Mouse (Mus musculus): Measurements from ENCODE around the gene Plk2. TPM values are rescaled to one million over a fixed set of nuclear protein-coding genes. Genes with fewer than 3 reads are reported as not detected.
"Not testable (repeated sequence)": the region's sequence is repeated elsewhere in the genome, so short reads cannot be mapped to it uniquely, and the experiment has no call there.

Plk2 gene
- 0.05 TPM in 1 of 2 replicates, not detected in the other for polyA plus RNA-seq (2012)

DNA sequence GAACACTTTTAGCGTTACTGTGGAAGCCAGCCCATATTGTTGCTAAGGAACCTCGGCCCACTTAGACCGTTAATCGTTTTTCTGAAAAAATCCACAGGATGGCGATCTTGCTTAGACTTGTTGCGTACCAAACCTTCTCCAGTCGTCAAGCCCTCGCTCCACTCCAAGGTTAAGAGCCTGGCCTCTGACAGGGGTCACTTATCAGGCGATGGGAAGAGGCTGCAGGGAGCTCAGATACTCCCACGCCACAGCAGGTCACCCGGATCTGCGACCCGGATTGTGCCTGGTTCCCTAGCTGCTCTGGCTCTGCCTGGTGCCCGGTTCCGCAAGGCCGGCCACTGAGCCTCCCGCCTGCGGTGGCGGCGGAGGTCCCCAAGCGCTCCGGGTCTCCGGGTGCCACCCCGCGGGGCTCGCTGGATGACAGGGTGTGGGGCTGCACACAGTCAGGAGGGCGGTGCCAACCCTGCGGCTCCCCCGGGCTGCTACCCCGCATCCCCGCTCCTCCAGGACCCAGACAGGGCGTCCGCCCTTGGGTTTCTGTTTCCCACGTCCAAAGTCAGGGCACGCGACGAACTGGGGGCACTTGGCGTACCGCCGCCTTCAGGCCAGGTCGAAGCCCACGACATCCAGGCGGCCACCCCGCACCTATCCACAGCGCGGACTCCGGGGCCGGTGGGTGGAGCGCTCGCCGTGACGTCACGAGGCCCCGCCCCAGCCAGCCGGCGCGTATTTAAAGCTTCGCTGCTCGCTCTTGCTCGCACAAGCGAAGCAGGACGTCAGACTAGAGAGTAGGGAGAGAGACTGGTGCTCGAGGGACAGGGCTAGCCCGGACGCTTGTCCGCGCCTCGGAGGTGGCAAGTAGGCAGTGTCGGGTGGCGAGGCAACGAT, at the start of gene Plk2:
TSS of gene Plk2 (plus strand) at position 756 of the 888 bp plus-strand sequence.
- Histone ChIP-seq H3K27me3 (ENCODE audit: control insufficient read depth) (peaks cover 40% of the 10 kb centered on the region), H3K4me1 (ENCODE audit: control insufficient read depth) (peaks cover 13% of the 10 kb centered on the region), H3K9me3 (ENCODE audit: control insufficient read depth, low read length) (peaks cover 2% of the 10 kb centered on the region; the same call in 1 of the 2 replicates), H3K4me3 (replicated peaks) (peak within 1 kb of the TSS; percentile 59), H3K36me3 (ENCODE audit: control insufficient read depth) (no peaks in the 10 kb centered on the region; the same call in 1 of the 2 replicates)
- TF ChIP-seq TAL1 (IDR thresholded peaks at IDR 0.05; ENCODE audit: low read length) (no peak), GATA1 (IDR thresholded peaks at IDR 0.05; ENCODE audit: low read length) (no peak)

DNA sequence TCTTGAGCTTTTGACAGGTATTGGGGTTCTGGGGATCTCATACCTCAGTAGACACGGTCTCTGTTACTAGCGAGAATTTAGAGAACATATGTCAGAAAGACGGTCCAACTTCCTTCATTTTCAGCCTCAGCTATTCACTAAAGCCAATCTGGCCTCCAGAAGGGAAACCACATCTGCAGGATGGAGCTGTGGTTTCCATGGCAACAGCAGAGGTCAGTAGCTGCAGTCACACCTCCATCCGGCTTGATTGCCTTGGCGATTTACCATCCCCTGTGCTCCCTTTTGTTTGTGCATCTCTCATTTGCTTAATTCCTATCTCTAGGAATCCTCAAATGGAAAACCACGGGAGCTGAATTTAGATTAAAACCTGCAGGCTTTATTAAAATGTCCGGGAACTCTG, 48.1 kb upstream of the Plk2 start:
- H3K4me1 ChIP-seq (ENCODE audit: control insufficient read depth), result peaks cover 7% of the 10 kb centered on the region; the same call in 1 of the 2 replicates
- no peaks in the 10 kb centered on the region for H3K27me3 ChIP-seq (ENCODE audit: control insufficient read depth)
- H3K36me3 ChIP-seq (ENCODE audit: control insufficient read depth), result no peaks in the 10 kb centered on the region
- no peaks in the 10 kb centered on the region; the same call in 1 of the 2 replicates for H3K9me3 ChIP-seq (ENCODE audit: control insufficient read depth, low read length)
- H3K4me3 ChIP-seq (replicated peaks), result no peak overlapping the region
- TF ChIP-seq GATA1 (IDR thresholded peaks at IDR 0.05; ENCODE audit: low read length) (no peak), TAL1 (IDR thresholded peaks at IDR 0.05; ENCODE audit: low read length) (no peak)

DNA sequence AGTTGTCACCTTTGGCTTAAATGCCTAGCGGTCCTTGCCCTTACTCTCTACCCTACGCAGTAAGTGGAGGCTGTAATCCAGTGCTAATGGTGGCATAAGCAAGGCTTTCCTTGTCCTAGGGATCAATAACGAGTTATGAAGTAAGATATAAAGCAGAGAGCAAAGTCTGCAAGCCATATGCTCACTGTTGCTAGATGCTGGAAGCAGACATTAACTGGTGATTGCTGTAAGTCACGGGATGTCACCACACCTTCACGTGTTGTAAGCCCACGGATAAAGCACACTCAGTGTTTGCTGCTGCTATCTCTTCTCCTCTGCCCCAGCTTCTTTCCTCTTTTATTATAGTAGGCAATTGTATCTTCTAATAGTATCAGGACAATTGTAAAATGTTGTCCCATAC, 43.8 kb upstream of the Plk2 start:
- H3K4me3 ChIP-seq (replicated peaks), result no peak overlapping the region
- peaks cover 2% of the 10 kb centered on the region; the same call in 1 of the 2 replicates for H3K9me3 ChIP-seq (ENCODE audit: control insufficient read depth, low read length)
- TF ChIP-seq GATA1 (IDR thresholded peaks at IDR 0.05; ENCODE audit: low read length), result no peak
- no peak for TF ChIP-seq TAL1 (IDR thresholded peaks at IDR 0.05; ENCODE audit: low read length)
- H3K36me3 ChIP-seq (ENCODE audit: control insufficient read depth), result no peaks in the 10 kb centered on the region
- H3K27me3 ChIP-seq (ENCODE audit: control insufficient read depth), result no peaks in the 10 kb centered on the region
- peaks cover 7% of the 10 kb centered on the region; the same call in 1 of the 2 replicates for H3K4me1 ChIP-seq (ENCODE audit: control insufficient read depth)

DNA sequence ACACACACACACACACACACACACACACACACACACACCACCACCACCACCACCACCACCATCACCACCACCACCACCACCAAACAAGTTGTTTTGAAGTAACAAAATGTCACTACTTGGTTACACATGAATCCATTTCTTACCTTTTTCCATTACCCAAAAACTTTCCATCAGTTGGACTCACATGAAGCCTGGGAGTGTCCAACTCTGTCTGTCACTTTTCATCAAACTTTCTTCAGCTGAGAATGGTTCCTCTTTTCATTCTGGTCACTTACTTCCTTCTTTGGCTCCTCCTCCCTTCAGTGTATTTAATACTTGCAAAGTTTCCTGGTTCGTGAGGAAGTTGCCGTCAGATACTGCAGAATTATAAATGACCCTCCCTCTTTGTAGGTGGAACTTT, 37.9 kb upstream of the Plk2 start, which contains the start of gene Gapt:
TSS of gene Gapt (minus strand) at position 259 of the 400 bp plus-strand sequence.
- H3K9me3 ChIP-seq (ENCODE audit: control insufficient read depth, low read length), result peaks cover 2% of the 10 kb centered on the region; the same call in 1 of the 2 replicates
- H3K4me1 ChIP-seq (ENCODE audit: control insufficient read depth), result no peaks in the 10 kb centered on the region
- no peak for TF ChIP-seq GATA1 (IDR thresholded peaks at IDR 0.05; ENCODE audit: low read length)
- TF ChIP-seq TAL1 (IDR thresholded peaks at IDR 0.05; ENCODE audit: low read length), result no peak
- H3K27me3 ChIP-seq (ENCODE audit: control insufficient read depth), result no peaks in the 10 kb centered on the region
- no peak within 1 kb of the TSS for H3K4me3 ChIP-seq (replicated peaks)
- H3K36me3 ChIP-seq (ENCODE audit: control insufficient read depth), result no peaks in the 10 kb centered on the region

DNA sequence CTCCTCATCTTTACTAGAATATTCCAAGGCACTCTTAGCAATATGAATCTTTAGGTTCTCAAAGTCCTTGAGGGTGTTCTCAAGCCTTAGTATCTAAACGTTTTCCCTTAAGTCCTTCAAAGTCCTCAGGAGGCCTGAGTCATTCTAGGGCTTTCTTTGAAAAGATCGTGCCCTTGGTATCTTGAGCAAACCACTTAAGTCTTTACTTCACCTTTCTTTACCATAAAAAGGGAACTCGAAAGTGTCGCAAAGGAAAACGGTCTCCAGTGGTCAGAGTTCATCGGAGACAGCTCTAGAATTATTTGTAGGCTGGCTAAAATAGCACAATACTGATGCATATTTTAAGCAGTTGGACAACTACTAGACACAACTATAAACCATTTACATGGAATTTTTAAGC, 31.1 kb upstream of the Plk2 start:
- Histone ChIP-seq H3K4me1 (ENCODE audit: control insufficient read depth) (peaks cover 11% of the 10 kb centered on the region), H3K9me3 (ENCODE audit: control insufficient read depth, low read length) (peaks cover under 1% of the 10 kb centered on the region; the same call in 1 of the 2 replicates), H3K27me3 (ENCODE audit: control insufficient read depth) (no peaks in the 10 kb centered on the region), H3K36me3 (ENCODE audit: control insufficient read depth) (no peaks in the 10 kb centered on the region), H3K4me3 (replicated peaks) (no peak overlapping the region)
- TF ChIP-seq TAL1 (IDR thresholded peaks at IDR 0.05; ENCODE audit: low read length) (no peak), GATA1 (IDR thresholded peaks at IDR 0.05; ENCODE audit: low read length) (no peak)

DNA sequence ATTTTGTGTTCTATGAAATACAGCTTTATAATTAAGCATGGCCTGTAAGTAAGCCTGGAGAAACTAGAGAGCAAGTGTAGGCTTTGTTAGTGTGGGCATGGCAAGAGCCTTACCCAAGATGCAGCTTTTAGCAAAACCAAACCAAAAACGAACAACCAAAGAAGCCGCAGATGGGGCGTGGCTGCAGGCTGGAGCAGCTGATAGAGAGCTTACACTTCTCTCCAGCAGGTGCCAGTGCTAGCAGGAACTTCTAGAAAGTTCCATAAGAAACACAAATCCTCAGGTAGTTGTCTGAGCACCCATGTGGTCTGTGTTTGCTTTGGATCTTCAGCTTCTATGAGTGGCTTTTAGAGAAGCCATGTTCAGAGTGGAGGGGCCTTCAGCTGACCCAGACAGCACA, 28.4 kb upstream of the Plk2 start:
- Histone ChIP-seq H3K27me3 (ENCODE audit: control insufficient read depth) (no peaks in the 10 kb centered on the region), H3K4me1 (ENCODE audit: control insufficient read depth) (peaks cover 11% of the 10 kb centered on the region), H3K4me3 (replicated peaks) (no peak overlapping the region), H3K36me3 (ENCODE audit: control insufficient read depth) (no peaks in the 10 kb centered on the region), H3K9me3 (ENCODE audit: control insufficient read depth, low read length) (peaks cover 10% of the 10 kb centered on the region)
- TF ChIP-seq TAL1 (IDR thresholded peaks at IDR 0.05; ENCODE audit: low read length), result no peak
- TF ChIP-seq GATA1 (IDR thresholded peaks at IDR 0.05; ENCODE audit: low read length), result no peak

DNA sequence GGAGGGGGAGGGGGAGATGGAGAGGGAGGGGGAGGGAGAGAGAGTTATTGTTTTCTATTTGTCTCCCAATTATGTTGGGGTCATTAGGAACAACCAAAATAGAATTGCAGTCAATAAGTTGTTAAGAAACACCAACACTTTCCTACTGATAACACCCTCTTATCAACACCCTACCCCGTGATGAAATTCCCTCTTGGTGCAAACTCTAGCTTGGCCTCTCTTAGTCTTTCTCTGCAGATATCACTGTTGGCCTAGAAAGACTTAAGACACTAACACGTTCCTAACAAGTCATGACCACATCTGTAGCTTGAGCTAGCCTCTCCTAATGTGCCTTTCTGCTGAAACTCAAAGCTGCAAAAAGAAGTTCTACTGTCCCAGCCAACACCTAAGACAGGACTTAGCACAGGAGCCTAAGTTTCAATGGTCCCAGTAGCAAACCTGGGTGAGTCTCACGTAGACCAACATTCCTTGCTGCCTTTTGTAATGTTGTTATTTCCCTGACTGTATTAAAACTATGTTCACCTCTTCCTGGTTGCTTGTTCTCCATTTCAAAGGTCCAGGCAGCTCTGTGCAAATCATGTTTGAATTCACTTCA, 26.8 kb upstream of the Plk2 start:
- H3K27me3 ChIP-seq (ENCODE audit: control insufficient read depth), result no peaks in the 10 kb centered on the region
- peaks cover 11% of the 10 kb centered on the region for H3K4me1 ChIP-seq (ENCODE audit: control insufficient read depth)

DNA sequence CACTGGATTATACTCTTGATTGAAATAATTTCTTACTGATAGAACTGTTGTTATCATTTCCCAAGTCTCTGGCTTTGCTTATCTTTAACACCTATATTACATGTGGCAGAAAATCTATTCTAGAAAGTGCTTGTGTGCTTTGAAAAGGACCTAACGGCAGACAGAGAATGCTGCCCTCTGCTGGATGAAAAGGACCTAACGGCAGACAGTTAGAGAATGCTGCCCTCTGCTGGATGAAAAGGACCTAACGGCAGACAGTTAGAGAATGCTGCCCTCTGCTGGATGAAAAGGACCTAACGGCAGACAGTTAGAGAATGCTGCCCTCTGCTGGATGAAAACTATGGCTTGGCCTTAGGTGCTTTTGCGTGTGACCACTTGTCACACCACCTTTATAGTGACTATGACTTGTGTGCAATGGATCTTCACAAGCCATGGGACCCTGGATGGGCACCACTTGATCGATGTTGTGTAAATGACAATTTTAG, 26.2 kb upstream of the Plk2 start:
- H3K4me3 ChIP-seq (replicated peaks); H3K36me3 ChIP-seq (ENCODE audit: control insufficient read depth); H3K27me3 ChIP-seq (ENCODE audit: control insufficient read depth): not testable (repeated sequence)
- peaks cover 11% of the 10 kb centered on the region for H3K4me1 ChIP-seq (ENCODE audit: control insufficient read depth)
- H3K9me3 ChIP-seq (ENCODE audit: control insufficient read depth, low read length), result peaks cover 10% of the 10 kb centered on the region

More for the DNA sequence above, 26.8 kb upstream of the Plk2 start:
- no peak for TF ChIP-seq GATA1 (IDR thresholded peaks at IDR 0.05; ENCODE audit: low read length)
- no peak for TF ChIP-seq TAL1 (IDR thresholded peaks at IDR 0.05; ENCODE audit: low read length)
- Histone ChIP-seq H3K4me3 (replicated peaks) (no peak overlapping the region), H3K9me3 (ENCODE audit: control insufficient read depth, low read length) (peaks cover 10% of the 10 kb centered on the region), H3K36me3 (ENCODE audit: control insufficient read depth) (no peaks in the 10 kb centered on the region)

DNA sequence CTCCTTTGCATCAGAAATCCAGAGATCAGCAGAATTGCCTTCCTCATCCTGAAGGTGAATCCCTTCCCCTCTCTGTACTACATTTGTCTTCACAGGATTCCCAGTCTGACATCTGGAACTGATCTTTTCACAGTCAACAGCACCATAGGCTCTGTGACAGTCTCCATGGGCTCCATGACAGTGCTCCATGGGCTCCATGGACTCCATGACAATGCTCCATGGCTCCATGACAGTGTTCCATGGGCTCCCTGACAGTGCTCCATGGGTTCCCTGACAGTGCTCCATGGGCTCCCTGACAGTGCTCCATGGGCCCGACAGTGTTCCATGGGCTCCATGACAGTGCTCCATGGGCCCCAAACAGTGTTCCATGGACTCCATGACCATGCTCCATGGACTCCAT, 25.2 kb upstream of the Plk2 start:
- H3K9me3 ChIP-seq (ENCODE audit: control insufficient read depth, low read length), result peaks cover 10% of the 10 kb centered on the region
- TF ChIP-seq TAL1 (IDR thresholded peaks at IDR 0.05; ENCODE audit: low read length), result no peak
- no peak for TF ChIP-seq GATA1 (IDR thresholded peaks at IDR 0.05; ENCODE audit: low read length)
- no peaks in the 10 kb centered on the region for H3K36me3 ChIP-seq (ENCODE audit: control insufficient read depth)
- H3K27me3 ChIP-seq (ENCODE audit: control insufficient read depth), result no peaks in the 10 kb centered on the region
- no peak overlapping the region for H3K4me3 ChIP-seq (replicated peaks)
- H3K4me1 ChIP-seq (ENCODE audit: control insufficient read depth), result peaks cover 11% of the 10 kb centered on the region

Measured in erythroblast, embryonic 14.5 days (primary cell).